Mouse (Mus musculus): ENCODE measurements around the gene Pofut1. TPM values are rescaled to one million over a fixed set of nuclear protein-coding genes. Genes with fewer than 3 reads are reported as not detected.

The Pofut1 gene
- polyA plus RNA-seq, 1 experiment from 2014 or later = 6.3 TPM

DNA sequence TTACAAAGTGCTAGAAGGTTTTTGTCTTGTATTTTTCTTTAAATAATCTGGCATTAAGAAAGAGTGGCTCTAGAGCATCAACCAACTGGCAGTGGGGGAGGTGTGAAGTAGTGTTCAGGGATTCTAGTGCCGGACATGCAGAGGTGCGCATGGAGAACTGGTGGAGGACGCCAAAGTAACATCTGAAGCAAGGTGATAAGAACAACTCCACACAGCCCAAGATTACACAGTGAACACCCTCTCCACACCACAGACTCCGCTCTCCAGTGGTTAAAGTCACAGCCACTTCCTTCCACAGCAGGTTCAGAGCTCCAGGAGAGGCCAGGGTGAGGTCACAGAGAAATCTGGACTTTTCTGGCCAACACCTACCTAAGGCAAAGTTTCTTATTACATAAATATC lies 13.4 kb upstream of the Pofut1 start:
- DNase-seq (ENCODE audit: low spot score) (no peak), ATAC-seq (ENCODE audit: low FRiP score) (no peak)
- H3K4me1 ChIP-seq (replicated peaks; ENCODE audit: control insufficient read depth, insufficient read depth, low read length) = peaks cover 7% of the 10 kb centered on the region
- H3K27me3 ChIP-seq (ENCODE audit: control insufficient read depth, insufficient read depth, low read length) = no peaks in the 10 kb centered on the region
- H3K27ac ChIP-seq = no peak overlapping the region
- H3K4me3 ChIP-seq (replicated peaks; ENCODE audit: low read length) = no peak overlapping the region
- 95% methylated on average over 4 of the region's 4 CpGs for WGBS
- H3K9me3 ChIP-seq (ENCODE audit: control insufficient read depth, low read length) = no peaks in the 10 kb centered on the region
- no peak overlapping the region for H3K9ac ChIP-seq
- no peak overlapping the region for H3K4me2 ChIP-seq (replicated peaks)
- peaks cover 64% of the 10 kb centered on the region for H3K36me3 ChIP-seq (replicated peaks; ENCODE audit: control insufficient read depth, insufficient read depth)

DNA sequence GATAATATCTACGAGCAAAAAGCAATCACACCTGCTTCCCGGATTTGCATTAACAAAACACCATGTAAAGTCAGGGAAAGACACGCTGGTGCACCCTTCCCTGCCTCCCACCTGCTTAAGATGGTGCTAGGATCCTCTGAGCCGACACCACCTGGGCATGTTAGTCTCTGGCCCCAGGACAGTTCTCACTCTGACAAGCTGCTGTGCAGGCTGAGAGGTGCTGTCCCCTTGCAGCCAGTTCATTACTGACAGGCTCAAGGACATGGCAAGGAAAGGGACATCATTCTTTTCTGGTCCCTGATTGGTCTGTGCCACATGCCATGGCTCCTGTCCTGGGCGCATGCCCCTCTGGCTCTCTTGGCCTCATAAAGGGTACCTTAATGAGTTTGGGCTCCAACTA lies 12.8 kb upstream of the Pofut1 start:
- Histone ChIP-seq H3K4me3 (replicated peaks; ENCODE audit: low read length) (no peak overlapping the region), H3K27me3 (ENCODE audit: control insufficient read depth, insufficient read depth, low read length) (no peaks in the 10 kb centered on the region), H3K9ac (no peak overlapping the region), H3K36me3 (replicated peaks; ENCODE audit: control insufficient read depth, insufficient read depth) (peaks cover 69% of the 10 kb centered on the region), H3K4me1 (replicated peaks; ENCODE audit: control insufficient read depth, insufficient read depth, low read length) (peaks cover 7% of the 10 kb centered on the region), H3K4me2 (replicated peaks) (no peak overlapping the region), H3K27ac (no peak overlapping the region), H3K9me3 (ENCODE audit: control insufficient read depth, low read length) (no peaks in the 10 kb centered on the region)
- 89% methylated on average over 5 of the region's 5 CpGs for WGBS
- ATAC-seq (ENCODE audit: low FRiP score) = no peak
- no peak for DNase-seq (ENCODE audit: low spot score)

DNA sequence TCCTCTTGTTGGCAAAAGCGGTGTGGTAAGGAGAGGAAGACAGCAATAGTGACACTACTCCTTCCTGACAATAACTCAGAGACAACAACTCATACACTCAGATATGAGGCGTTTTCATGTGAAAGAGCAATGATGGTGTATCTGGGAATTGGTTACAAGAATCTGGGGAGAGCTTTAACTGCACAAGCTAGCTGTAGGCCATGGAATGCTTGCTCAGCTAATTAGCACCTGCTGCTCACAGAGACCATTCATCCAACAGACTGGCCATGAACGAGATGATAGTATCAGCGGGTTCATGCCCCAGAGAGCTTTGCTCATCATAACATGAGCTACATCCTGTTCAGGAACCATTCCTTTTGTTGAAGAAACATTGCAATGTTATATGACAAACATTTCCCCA lies 4.1 kb upstream of the Pofut1 start:
- H3K27me3 ChIP-seq (ENCODE audit: control insufficient read depth, insufficient read depth, low read length) = no peaks in the 10 kb centered on the region
- no peaks in the 10 kb centered on the region for H3K9me3 ChIP-seq (ENCODE audit: control insufficient read depth, low read length)
- no peak overlapping the region for H3K27ac ChIP-seq
- no peak overlapping the region for H3K4me2 ChIP-seq (replicated peaks)
- H3K4me1 ChIP-seq (replicated peaks; ENCODE audit: control insufficient read depth, insufficient read depth, low read length) = peaks cover 31% of the 10 kb centered on the region
- peaks cover 43% of the 10 kb centered on the region for H3K36me3 ChIP-seq (replicated peaks; ENCODE audit: control insufficient read depth, insufficient read depth)
- H3K9ac ChIP-seq = no peak overlapping the region
- ATAC-seq (ENCODE audit: low FRiP score) = no peak
- H3K4me3 ChIP-seq (replicated peaks; ENCODE audit: low read length) = no peak overlapping the region
- WGBS = 72% methylated on average over 4 of the region's 4 CpGs
- DNase-seq (ENCODE audit: low spot score) = no peak

DNA sequence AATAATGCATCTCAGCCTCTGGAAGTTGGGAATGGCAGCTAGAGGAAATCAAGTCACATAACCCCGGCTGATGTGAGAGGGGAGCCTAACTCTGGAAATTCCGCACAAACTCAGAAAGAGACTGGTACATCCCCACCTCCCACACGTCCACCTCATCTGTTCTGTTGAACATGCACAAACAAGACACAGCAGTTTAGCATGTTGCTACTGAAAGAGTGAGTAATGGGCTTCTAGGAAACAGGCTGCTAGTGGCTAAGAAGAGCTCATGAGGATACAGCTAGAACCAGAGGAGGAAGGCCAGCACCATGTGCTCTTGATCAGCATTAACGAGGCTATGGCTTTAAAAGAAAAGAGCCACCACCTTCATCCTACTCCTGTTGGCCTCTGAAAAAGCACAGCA lies 3.4 kb upstream of the Pofut1 start:
- no peak for ATAC-seq (ENCODE audit: low FRiP score)
- no peak overlapping the region for H3K4me2 ChIP-seq (replicated peaks)
- peaks cover 37% of the 10 kb centered on the region for H3K4me1 ChIP-seq (replicated peaks; ENCODE audit: control insufficient read depth, insufficient read depth, low read length)

DNA sequence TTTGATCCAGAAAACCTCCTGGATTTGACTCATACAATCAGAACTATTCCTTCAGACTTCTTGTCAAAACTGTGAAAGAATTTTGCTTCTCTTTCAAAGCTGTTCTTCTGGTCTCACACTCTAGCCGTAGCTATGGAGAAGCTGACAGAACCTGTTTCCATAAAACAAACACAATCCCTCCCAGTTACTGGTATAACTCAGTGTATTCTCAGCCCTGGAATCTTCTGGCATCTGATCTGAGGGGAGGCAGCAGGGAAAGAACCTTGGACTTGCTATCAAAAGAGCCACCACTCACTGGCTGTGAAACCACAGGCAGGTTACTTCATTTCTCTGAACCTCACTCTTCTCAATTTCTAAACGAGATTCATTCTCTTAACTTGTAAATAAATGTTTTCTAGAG lies 2.9 kb upstream of the Pofut1 start:
- Histone ChIP-seq H3K9ac (0 out of 2 replicates have a peak overlapping the region, but pooled peaks have one; percentile 5), H3K27me3 (ENCODE audit: control insufficient read depth, insufficient read depth, low read length) (no peaks in the 10 kb centered on the region), H3K36me3 (replicated peaks; ENCODE audit: control insufficient read depth, insufficient read depth) (peaks cover 31% of the 10 kb centered on the region), H3K4me1 (replicated peaks; ENCODE audit: control insufficient read depth, insufficient read depth, low read length) (peaks cover 37% of the 10 kb centered on the region), H3K4me3 (replicated peaks; ENCODE audit: low read length) (no peak overlapping the region), H3K9me3 (ENCODE audit: control insufficient read depth, low read length) (no peaks in the 10 kb centered on the region), H3K4me2 (replicated peaks) (no peak overlapping the region), H3K27ac (no peak overlapping the region)
- 84% methylated on average over 2 of the region's 2 CpGs for WGBS
- no peak for DNase-seq (ENCODE audit: low spot score)
- no peak for ATAC-seq (ENCODE audit: low FRiP score)

More for the DNA sequence above, 3.4 kb upstream of the Pofut1 start:
- whole genome bisulfite sequencing = 90% methylated on average over 4 of the region's 4 CpGs
- Histone ChIP-seq H3K9me3 (ENCODE audit: control insufficient read depth, low read length) (no peaks in the 10 kb centered on the region), H3K27me3 (ENCODE audit: control insufficient read depth, insufficient read depth, low read length) (no peaks in the 10 kb centered on the region), H3K36me3 (replicated peaks; ENCODE audit: control insufficient read depth, insufficient read depth) (peaks cover 36% of the 10 kb centered on the region), H3K4me3 (replicated peaks; ENCODE audit: low read length) (no peak overlapping the region), H3K27ac (no peak overlapping the region), H3K9ac (0 out of 2 replicates have a peak overlapping the region, but pooled peaks have one; percentile 5)
- no peak for DNase-seq (ENCODE audit: low spot score)

DNA sequence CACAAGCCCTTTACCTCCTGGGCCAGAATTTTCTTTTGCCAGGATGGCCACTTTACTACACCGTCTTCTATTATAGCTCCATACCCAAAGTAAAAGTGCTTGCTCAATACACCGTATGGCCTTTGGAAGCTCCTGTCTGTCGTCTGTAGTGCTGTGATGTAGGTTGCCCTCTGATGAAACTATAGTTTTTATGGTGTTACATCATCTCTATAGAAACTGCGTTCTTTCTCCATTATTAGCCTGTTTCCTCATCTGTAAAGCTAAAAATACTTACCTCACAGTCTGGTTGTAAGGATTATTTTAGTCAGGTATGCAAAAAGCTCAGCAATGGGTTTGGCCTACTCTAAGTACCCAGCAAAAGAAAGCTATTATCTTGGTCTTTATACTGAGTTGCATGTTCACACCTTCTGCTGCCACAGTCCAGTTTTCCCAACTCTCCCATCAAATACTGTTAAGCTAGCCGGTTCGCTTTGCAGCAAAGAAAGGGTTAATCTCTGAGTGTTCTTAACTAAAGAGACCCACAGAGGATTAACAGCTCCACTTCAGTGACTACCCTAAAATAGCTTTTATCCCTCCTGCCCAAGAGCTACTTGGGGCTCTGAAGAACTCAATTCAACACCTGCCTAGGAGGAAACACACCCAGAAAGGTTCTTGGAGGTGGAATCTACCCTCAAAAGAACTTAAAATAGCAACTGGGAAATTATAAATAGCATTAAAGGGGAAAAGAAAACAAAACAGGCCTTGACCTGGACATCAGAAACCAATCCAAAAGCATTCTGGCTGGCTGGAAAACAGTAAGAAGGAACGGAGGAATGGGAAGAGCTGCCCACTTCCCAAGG lies 2.1 kb upstream of the Pofut1 start:
- WGBS = 71% methylated on average over 7 of the region's 7 CpGs
- H3K4me1 ChIP-seq (replicated peaks; ENCODE audit: control insufficient read depth, insufficient read depth, low read length) = peaks cover 37% of the 10 kb centered on the region

DNA sequence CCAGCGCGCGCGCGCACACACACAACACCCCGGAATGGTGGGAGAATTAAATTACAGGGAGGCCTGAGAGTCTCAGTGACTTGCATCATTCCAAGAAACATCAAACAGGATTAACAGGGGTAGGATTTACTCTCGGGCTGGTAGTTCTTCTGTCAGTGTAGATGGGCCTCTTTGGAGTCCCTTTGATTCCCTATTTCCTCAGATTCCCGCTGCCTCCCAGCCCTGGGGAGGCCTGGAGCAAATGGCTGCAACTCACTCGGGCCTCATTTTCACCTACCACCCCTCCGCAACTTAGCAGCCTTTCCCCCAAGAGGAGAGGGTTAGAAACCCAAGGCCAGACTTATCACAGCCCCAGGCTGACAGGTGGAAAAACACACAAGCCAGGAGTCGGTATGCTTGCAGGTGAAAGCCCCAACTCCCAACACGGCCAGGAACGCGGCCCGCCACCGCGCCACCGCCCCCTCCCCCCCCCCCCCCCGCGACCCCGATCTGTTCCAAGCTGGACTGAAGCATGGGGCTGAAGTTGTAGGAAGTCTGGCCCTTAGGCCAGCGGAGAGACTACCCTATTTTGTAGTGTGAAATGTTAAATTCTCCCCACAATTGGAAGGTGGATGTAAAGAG lies 1.4 kb upstream of the Pofut1 start:
- ATAC-seq (ENCODE audit: low FRiP score) (no peak), DNase-seq (ENCODE audit: low spot score) (no peak)
- Histone ChIP-seq H3K36me3 (replicated peaks; ENCODE audit: control insufficient read depth, insufficient read depth) (peaks cover 16% of the 10 kb centered on the region), H3K27ac (peak overlapping the region; percentile 83; the same call in 1 of the 2 replicates), H3K4me3 (replicated peaks; ENCODE audit: low read length) (peak overlapping the region; percentile 94), H3K4me2 (replicated peaks) (peak overlapping the region; percentile 90), H3K4me1 (replicated peaks; ENCODE audit: control insufficient read depth, insufficient read depth, low read length) (peaks cover 37% of the 10 kb centered on the region), H3K27me3 (ENCODE audit: control insufficient read depth, insufficient read depth, low read length) (no peaks in the 10 kb centered on the region), H3K9ac (peak overlapping the region; percentile 98), H3K9me3 (ENCODE audit: control insufficient read depth, low read length) (no peaks in the 10 kb centered on the region)
- WGBS = 9% methylated on average over 22 of the region's 22 CpGs

More for the DNA sequence above, 2.1 kb upstream of the Pofut1 start:
- peak overlapping the region; percentile 10; the same call in 1 of the 2 replicates for H3K27ac ChIP-seq
- H3K9ac ChIP-seq = peak overlapping the region; percentile 98
- H3K36me3 ChIP-seq (replicated peaks; ENCODE audit: control insufficient read depth, insufficient read depth) = peaks cover 23% of the 10 kb centered on the region
- H3K4me2 ChIP-seq (replicated peaks) = peak overlapping the region; percentile 90
- ATAC-seq (ENCODE audit: low FRiP score) (no peak), DNase-seq (ENCODE audit: low spot score) (no peak)
- H3K9me3 ChIP-seq (ENCODE audit: control insufficient read depth, low read length) = no peaks in the 10 kb centered on the region
- peak overlapping the region; percentile 94 for H3K4me3 ChIP-seq (replicated peaks; ENCODE audit: low read length)
- H3K27me3 ChIP-seq (ENCODE audit: control insufficient read depth, insufficient read depth, low read length) = no peaks in the 10 kb centered on the region

DNA sequence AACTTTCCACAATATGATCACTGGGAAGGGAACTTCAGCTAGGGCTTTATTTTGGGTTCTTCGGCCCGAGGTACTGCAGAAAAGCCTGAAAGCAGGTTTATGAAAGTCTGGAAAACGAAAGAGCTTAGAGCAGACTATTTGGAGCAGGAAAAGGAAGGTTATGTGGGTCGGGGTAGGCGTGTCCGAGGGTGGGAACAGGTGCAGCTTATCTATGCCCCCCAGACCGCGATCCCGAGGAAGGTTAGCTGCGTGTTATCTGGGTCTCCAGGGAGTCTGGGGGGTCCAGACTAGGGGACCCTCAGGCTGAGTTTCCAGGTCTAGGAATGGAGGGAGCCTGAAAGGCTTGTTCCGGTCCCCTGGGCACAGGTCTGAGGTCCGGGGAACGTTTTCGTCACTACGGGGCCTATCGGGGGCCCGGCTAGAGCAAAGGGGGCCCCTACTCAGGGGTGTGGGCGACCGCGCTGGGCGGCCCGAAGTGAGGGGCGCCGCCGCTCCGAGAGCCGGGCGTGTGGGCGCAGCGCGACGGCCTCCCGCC lies 565 bp upstream of the Pofut1 start:
- Histone ChIP-seq H3K27me3 (ENCODE audit: control insufficient read depth, insufficient read depth, low read length) (no peaks in the 10 kb centered on the region), H3K36me3 (replicated peaks; ENCODE audit: control insufficient read depth, insufficient read depth) (peaks cover 9% of the 10 kb centered on the region; the same call in 1 of the 2 replicates), H3K4me1 (replicated peaks; ENCODE audit: control insufficient read depth, insufficient read depth, low read length) (peaks cover 37% of the 10 kb centered on the region), H3K9me3 (ENCODE audit: control insufficient read depth, low read length) (no peaks in the 10 kb centered on the region), H3K4me3 (replicated peaks; ENCODE audit: low read length) (peak overlapping the region; percentile 94), H3K27ac (peak overlapping the region; percentile 83), H3K9ac (peak overlapping the region; percentile 98), H3K4me2 (replicated peaks) (peak overlapping the region; percentile 90)
- WGBS = 2% methylated on average over 20 of the region's 33 CpGs
- DNase-seq (ENCODE audit: low spot score) = no peak
- ATAC-seq (ENCODE audit: low FRiP score) = peak; percentile 80

DNA sequence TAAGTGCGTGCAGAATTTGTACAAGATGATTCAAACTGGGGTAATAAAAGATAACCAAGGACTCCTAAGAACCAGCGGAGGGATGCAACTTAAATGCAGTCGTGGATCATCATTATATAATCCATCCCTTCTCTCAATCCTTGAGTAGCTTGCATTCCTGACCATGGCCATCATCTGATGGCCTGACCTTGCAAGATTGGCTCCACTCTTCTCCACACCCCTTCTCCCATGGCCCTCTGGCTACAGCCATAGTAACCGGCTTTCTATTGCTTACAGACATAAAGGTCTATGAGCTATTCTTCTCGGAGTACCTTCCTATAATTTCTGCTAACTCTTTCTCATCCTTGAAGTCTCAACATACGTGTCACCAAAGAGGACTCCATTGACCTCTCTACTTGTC lies 823 bp downstream of the Pofut1 start:
- no peak for DNase-seq (ENCODE audit: low spot score)
- Histone ChIP-seq H3K27ac (peak overlapping the region; percentile 83; the same call in 1 of the 2 replicates), H3K36me3 (replicated peaks; ENCODE audit: control insufficient read depth, insufficient read depth) (peaks cover 14% of the 10 kb centered on the region; the same call in 1 of the 2 replicates), H3K27me3 (ENCODE audit: control insufficient read depth, insufficient read depth, low read length) (no peaks in the 10 kb centered on the region), H3K4me2 (replicated peaks) (peak overlapping the region; percentile 90), H3K9ac (peak overlapping the region; percentile 98), H3K4me1 (replicated peaks; ENCODE audit: control insufficient read depth, insufficient read depth, low read length) (peaks cover 35% of the 10 kb centered on the region), H3K4me3 (replicated peaks; ENCODE audit: low read length) (peak overlapping the region; percentile 94), H3K9me3 (ENCODE audit: control insufficient read depth, low read length) (no peaks in the 10 kb centered on the region)
- ATAC-seq (ENCODE audit: low FRiP score) = no peak
- 69% methylated on average over 6 of the region's 6 CpGs for WGBS
